Mouse (Mus musculus): ENCODE data around the gene Slc38a9.

GRCm38 (mm10) chr13:112734906-112735713 is 74.6 kb downstream of the Slc38a9 start:
- TF ChIP-seq CTCF (IDR thresholded peaks at IDR 0.05; ENCODE audit: borderline replicate concordance, control insufficient read depth, extremely low read depth, insufficient read depth, low read length, poor library complexity), result no peak
- no peak for TF ChIP-seq POLR2A (IDR thresholded peaks at IDR 0.05; ENCODE audit: control insufficient read depth, extremely low read depth, insufficient read depth, low read length, poor library complexity)
